Mouse (Mus musculus) CH12.LX (cell line): Measurements from ENCODE around the gene Nmrk1.

Source experiments
- CHD1 ChIP-seq: IDR thresholded peaks from 2 replicates; pipeline ENCODE4 v1.6.1; 2012; ENCODE audit warnings: low read depth, low read length, improper control_type of control experiment, inconsistent platforms
- CTCF ChIP-seq, 2 experiments: IDR thresholded peaks in 1 of 2; conservative IDR thresholded peaks in 1 of 2; 2 replicates each; pipeline ENCODE4 v1.5.1; 2011 to 2012; ENCODE audit warnings: low read depth in 2 of 2, low read length in 2 of 2, improper control_type of control experiment in 1 of 2, inconsistent platforms in 1 of 2, mild to moderate bottlenecking in 1 of 2, moderate library complexity in 1 of 2
- EP300 ChIP-seq: IDR thresholded peaks from 2 replicates; pipeline ENCODE4 v1.6.1; 2011; ENCODE audit warnings: low read length, improper control_type of control experiment
- MAFK ChIP-seq: IDR thresholded peaks from 2 replicates; pipeline ENCODE4 v1.6.1; 2011; ENCODE audit warnings: low read length, improper control_type of control experiment; ENCODE audit not compliant: insufficient replicate concordance
- POLR2A ChIP-seq: IDR thresholded peaks from 2 replicates; pipeline ENCODE4 v1.6.1; 2011; ENCODE audit warnings: low read depth, mild to moderate bottlenecking, improper control_type of control experiment, low read length
- POLR2AphosphoS2 ChIP-seq: IDR thresholded peaks from 2 replicates; pipeline ENCODE4 v1.6.1; 2011; ENCODE audit warnings: low read depth, low read length, improper control_type of control experiment
- SMC3 ChIP-seq: IDR thresholded peaks from 2 replicates; pipeline ENCODE4 v1.6.1; 2011; ENCODE audit warnings: low read depth, low read length, improper control_type of control experiment

GRCm38 (mm10) chr19:18648558-18648945 lies 16.8 kb downstream of the Nmrk1 start:
- no peak for TF ChIP-seq MAFK
- TF ChIP-seq POLR2A: no peak
- no peak for TF ChIP-seq EP300
- TF ChIP-seq SMC3: no peak
- no peak for TF ChIP-seq CTCF (conservative IDR thresholded peaks at IDR 0.05 in 1 of 2, IDR thresholded peaks at IDR 0.05 in 1 of 2; ENCODE audit: low read depth in 2 of 2, low read length in 2 of 2)
- TF ChIP-seq POLR2AphosphoS2: no peak
- no peak for TF ChIP-seq CHD1
